Mouse (Mus musculus) cerebellum, adult 2 months (tissue): ENCODE results near the gene Igsf8. TPM values are rescaled to one million over a fixed set of nuclear protein-coding genes. Genes with fewer than 3 reads are reported as not detected.
A peak's percentile ranks its signal among the peaks of the same experiment; 100 is the strongest.

ENCODE experiments used
- DNase-seq, 2 experiments: peaks; one replicate each; pipeline ENCODE4 v3.0.0; 2021
- H3K27ac ChIP-seq: fragments of 200-500 bp; 2 replicates; pipeline ENCODE4 v1.5.1; 2012; ENCODE audit warnings: low read length, control low read depth, inconsistent platforms; ENCODE audit not compliant: insufficient read depth
- H3K27me3 ChIP-seq: fragments of 200-500 bp; 2 replicates; pipeline ENCODE4 v1.6.1; 2012; ENCODE audit warnings: inconsistent platforms, mild to moderate bottlenecking, low read length, moderate library complexity; ENCODE audit not compliant: control insufficient read depth, insufficient read depth
- H3K4me1 ChIP-seq: fragments of 200-500 bp; 2 replicates; pipeline ENCODE4 v1.6.1; 2011; ENCODE audit warnings: low read length; ENCODE audit not compliant: control insufficient read depth, insufficient read depth
- H3K4me3 ChIP-seq: fragments of 200-500 bp; replicated peaks from 2 replicates; pipeline ENCODE3; 2011; ENCODE audit warnings: mild to moderate bottlenecking, low read depth, low read length, control low read depth; ENCODE audit not compliant: insufficient read depth
- CTCF ChIP-seq: fragments of 200-500 bp; IDR thresholded peaks from 2 replicates; pipeline ENCODE4 v1.5.1; 2011; ENCODE audit warnings: low read depth, mild to moderate bottlenecking, control low read depth, low read length, moderate library complexity, borderline replicate concordance; ENCODE audit not compliant: insufficient read depth
- POLR2A ChIP-seq: fragments of 200-500 bp; IDR thresholded peaks from 2 replicates; pipeline ENCODE4 v1.6.1; 2011; ENCODE audit warnings: low read length, control low read depth, borderline replicate concordance; ENCODE audit not compliant: insufficient read depth
- WGBS: fragments of 180-500 bp; shearing (Covaris S2); methylation state at CpG from one replicate; pipeline ENCODE4 v1.1.7; 2018; 5-methylcytosine and 5-hydroxymethylcytosine counted together
- polyA plus RNA-seq: library from polyadenylated mRNA; depleted of rRNA; stranded (reverse); fragments of >200 nt; gene quantifications from 2 replicates; pipeline ENCODE4 v1.2.3, GENCODE M21; 2012

Gene Igsf8
- polyA plus RNA-seq, 1 experiment = 254 TPM

- peaks cover 2% of the 10 kb centered on the region; the same call in 1 of the 2 replicates for H3K4me1 ChIP-seq
- no peak for DNase-seq
- H3K27ac ChIP-seq = no peak overlapping the region
- WGBS = 90% methylated on average over 11 of the region's 11 CpGs
- no peak overlapping the region for H3K4me3 ChIP-seq
- TF ChIP-seq CTCF (no peak), POLR2A (no peak)
- H3K27me3 ChIP-seq = no peaks in the 10 kb centered on the region
Measured at GRCm38 (mm10) chr1:172288900-172289616, 27.6 kb downstream of the Igsf8 start.

GRCm38 (mm10) chr1:172289617-172289946 lies 28.1 kb downstream of the Igsf8 start:
- DNase-seq = no peak
- Histone ChIP-seq H3K4me1 (no peaks in the 10 kb centered on the region; the same call in 1 of the 2 replicates), H3K27me3 (no peaks in the 10 kb centered on the region), H3K27ac (no peak overlapping the region), H3K4me3 (no peak overlapping the region)
- 89% methylated on average over 3 of the region's 3 CpGs for WGBS
- TF ChIP-seq POLR2A (no peak), CTCF (no peak)

DNA sequence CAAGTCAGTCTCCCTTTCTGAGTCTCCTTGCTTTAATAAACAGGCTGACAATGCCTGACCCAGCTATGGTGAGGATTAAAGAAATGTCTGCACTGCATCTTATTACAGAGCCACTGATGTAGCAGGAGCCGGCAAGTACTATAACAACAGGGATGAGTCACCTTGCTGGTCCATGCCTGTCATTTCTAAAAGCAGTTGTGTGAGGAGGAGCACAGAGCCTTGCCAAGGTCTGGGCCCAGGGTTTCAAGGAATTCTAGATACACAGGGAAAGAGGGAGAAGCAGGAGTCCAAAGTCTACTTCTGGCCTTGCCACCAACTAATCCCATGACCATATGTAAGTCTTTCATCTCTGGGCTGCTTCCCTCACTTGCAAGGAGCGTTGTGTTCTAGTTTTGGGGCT lies 31.4 kb downstream of the Igsf8 start:
- DNase-seq = no peak
- H3K27ac ChIP-seq = no peak overlapping the region
- WGBS = 93% methylated on average over 2 of the region's 2 CpGs
- H3K27me3 ChIP-seq = no peaks in the 10 kb centered on the region
- H3K4me1 ChIP-seq = peaks cover 13% of the 10 kb centered on the region
- H3K4me3 ChIP-seq = no peak overlapping the region
- no peak for TF ChIP-seq POLR2A
- no peak for TF ChIP-seq CTCF

DNA sequence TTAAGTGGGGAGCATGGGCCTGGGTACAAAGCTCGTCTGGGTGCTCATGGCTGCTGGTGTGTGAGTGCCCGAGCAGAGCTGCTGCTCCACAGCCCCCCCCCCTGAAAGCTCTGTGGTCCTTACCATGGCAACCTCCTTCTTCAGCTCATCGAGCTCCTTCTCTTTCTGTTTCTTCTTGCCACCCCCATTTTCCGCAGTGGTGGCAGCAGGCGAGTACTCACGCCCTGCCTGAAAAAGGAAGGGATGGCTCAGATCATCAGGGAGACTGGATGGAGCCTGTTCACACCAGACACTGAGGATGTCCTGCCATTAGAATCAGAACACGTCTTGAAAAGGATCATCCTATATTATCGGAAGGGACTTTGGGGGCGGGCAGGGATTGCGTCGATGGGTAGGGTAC lies 32.0 kb downstream of the Igsf8 start:
- TF ChIP-seq POLR2A (no peak), CTCF (no peak)
- no peak overlapping the region for H3K27ac ChIP-seq
- no peaks in the 10 kb centered on the region for H3K27me3 ChIP-seq
- DNase-seq = no peak
- 82% methylated on average over 11 of the region's 11 CpGs for WGBS
- H3K4me3 ChIP-seq = no peak overlapping the region
- peaks cover 13% of the 10 kb centered on the region for H3K4me1 ChIP-seq

- TF ChIP-seq POLR2A (no peak), CTCF (no peak)
- H3K27me3 ChIP-seq = no peaks in the 10 kb centered on the region
- peak in 1 of 2 experiments; percentile 45 for DNase-seq
- 61% methylated on average over 4 of the region's 4 CpGs for WGBS
- H3K4me3 ChIP-seq = peak overlapping the region; percentile 28
- no peak overlapping the region for H3K27ac ChIP-seq
- H3K4me1 ChIP-seq = peaks cover 13% of the 10 kb centered on the region
Measured at GRCm38 (mm10) chr1:172295751-172296197, 34.3 kb downstream of the Igsf8 start.

- H3K4me1 ChIP-seq = peaks cover 13% of the 10 kb centered on the region
Measured at GRCm38 (mm10) chr1:172296816-172297510, 35.5 kb downstream of the Igsf8 start.

DNA sequence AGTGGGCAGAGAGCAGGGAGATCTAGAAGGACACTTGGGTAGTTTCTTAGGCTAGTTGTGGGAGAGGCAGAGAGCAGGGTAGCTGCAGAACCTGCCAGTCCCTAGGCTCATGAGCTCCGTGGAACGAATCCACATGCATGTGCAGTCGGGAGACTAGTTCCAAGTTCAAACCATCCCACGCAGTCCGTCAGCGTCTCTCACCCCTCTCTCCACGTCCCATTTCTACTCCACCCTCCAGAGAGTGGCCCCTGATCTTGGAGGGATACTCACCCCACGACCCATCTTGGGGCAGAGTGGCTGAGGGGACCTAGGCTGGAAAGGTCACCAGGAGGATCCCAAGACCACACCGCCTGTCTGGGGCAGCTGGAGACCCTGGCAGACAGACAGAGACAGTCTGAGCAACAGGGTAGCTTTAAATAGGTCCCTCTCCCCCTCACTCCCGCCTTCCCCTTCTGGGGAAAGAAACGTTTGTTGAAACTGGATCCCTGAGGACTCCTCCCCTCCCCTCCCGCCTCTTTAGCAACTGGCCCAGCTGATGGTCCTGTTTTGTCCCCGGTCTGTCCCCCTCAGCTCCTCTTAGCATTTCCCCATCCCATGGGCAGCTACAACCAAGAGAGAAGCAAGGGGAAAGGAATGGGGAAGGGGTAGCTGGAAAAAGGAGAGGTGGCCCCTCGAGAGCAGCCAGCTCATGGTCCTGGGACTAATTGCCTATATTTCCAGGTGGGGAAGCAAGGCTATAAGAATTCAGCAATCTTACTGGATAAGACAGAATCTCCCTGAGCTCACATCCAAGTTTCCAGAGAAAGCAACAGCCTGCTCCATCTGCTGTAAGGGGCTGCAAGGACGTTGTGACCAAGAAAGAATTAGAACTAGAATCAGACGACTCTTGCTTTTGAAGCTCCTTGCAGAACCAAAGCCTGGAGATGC lies 36.4 kb downstream of the Igsf8 start, which contains the start of gene Atp1a2:
Gene Atp1a2 (minus strand): TSS at position 454 of the 927 bp plus-strand sequence.
- WGBS = 24% methylated on average over 16 of the region's 16 CpGs
- peak within 1 kb of the TSS; percentile 37; the same call in 1 of the 2 replicates for H3K27ac ChIP-seq
- no peaks in the 10 kb centered on the region for H3K27me3 ChIP-seq
- DNase-seq = peak in 1 of 2 experiments; percentile 38
- peaks cover 13% of the 10 kb centered on the region for H3K4me1 ChIP-seq
- TF ChIP-seq CTCF = no peak
- TF ChIP-seq POLR2A = peak; percentile 59; the same call in 1 of the 2 replicates
- peak within 1 kb of the TSS; percentile 28 for H3K4me3 ChIP-seq

More at GRCm38 (mm10) chr1:172296816-172297510, 35.5 kb downstream of the Igsf8 start:
- peak in 1 of 2 experiments; percentile 39 for DNase-seq
- WGBS = 39% methylated on average over 6 of the region's 6 CpGs
- H3K27me3 ChIP-seq = no peaks in the 10 kb centered on the region
- peak overlapping the region; percentile 28 for H3K4me3 ChIP-seq
- H3K27ac ChIP-seq = peak overlapping the region; percentile 26; the same call in 1 of the 2 replicates
- no peak for TF ChIP-seq POLR2A
- TF ChIP-seq CTCF = no peak
